Mouse (Mus musculus): ENCODE data around the gene Epb41l3. TPM values are rescaled to one million over a fixed set of nuclear protein-coding genes. Genes with fewer than 3 reads are reported as not detected.
A peak's percentile ranks its signal among the peaks of the same experiment; 100 is the strongest.

Epb41l3 gene
- polyA plus RNA-seq, 1 experiment from 2014 or later: 78.8 TPM

DNA sequence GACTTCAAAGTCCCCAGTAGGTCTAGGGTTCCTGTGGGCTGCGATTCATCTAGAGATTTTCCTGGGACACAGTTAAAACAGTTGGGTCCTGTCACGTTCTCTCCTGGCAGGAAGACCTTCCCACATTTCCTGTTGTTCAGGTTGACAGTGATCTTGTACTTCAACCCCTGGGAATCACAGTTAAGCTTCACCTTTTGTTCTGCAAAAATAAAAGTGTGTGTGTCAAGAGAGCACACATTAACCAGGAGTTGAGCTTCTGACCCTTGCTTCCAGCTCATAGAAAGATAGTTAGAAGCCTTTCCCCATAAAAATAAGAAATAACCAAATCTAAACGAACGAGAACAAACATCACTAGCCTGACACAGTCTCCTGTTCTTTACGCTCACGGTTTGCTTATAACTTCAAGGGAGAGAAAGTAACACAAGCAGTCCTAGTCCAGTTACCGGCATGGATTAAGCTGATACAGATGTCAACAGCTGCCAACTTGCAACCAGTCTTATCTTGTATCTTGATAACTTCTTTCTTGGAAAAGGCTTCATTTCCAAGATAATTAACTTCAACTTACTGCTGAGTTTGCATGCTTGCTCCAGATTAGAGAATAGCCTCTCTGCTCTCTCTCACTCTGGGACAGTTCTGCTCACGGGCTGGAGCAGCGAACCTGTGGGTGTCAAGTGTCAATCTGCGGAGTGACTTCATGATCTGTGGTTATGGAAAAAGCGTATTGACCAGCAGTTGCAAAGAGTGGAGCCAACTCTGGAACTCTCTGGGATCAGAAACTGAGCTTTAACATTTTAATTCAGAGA is 7.3 kb upstream of the Epb41l3 start:
- 73% methylated on average over 11 of the region's 11 CpGs for WGBS
- no peak for ATAC-seq
- Histone ChIP-seq H3K27me3 (ENCODE audit: control insufficient read depth, insufficient read depth, low read depth, low read length) (no peaks in the 10 kb centered on the region), H3K36me3 (ENCODE audit: control insufficient read depth, insufficient read depth, low read length) (no peaks in the 10 kb centered on the region), H3K4me3 (ENCODE audit: low read depth, low read length) (no peak overlapping the region), H3K4me2 (ENCODE audit: low read length) (no peak overlapping the region), H3K9ac (ENCODE audit: low read depth, low read length) (no peak overlapping the region), H3K9me3 (replicated peaks; ENCODE audit: control insufficient read depth, low read length, poor library complexity, severe bottlenecking) (no peaks in the 10 kb centered on the region), H3K4me1 (ENCODE audit: control insufficient read depth, insufficient read depth, low read length) (no peaks in the 10 kb centered on the region), H3K27ac (ENCODE audit: low read length) (no peak overlapping the region)

DNA sequence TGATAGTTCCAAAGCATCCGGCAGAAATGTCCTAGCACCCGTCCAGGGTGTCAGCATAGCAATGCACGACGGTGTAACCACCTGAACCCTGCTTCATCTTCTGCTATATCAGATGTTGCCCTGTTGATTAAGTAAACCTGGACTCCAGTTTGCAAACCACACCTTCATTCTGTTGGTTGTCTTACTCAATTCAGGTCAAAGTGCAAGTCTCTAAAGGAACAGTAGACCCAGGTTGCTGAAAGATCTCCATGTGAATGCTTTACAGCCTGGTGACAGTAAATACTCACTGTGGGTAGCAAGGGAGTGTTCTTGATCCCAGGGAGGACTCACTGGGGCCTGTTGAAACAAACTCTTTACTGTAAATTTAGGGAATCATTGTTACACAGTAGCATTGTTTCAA is 1.4 kb upstream of the Epb41l3 start:
- no peak for ATAC-seq
- no peak overlapping the region for H3K9ac ChIP-seq (ENCODE audit: low read depth, low read length)
- H3K4me1 ChIP-seq (ENCODE audit: control insufficient read depth, insufficient read depth, low read length): peaks cover 7% of the 10 kb centered on the region; the same call in 1 of the 2 replicates
- H3K36me3 ChIP-seq (ENCODE audit: control insufficient read depth, insufficient read depth, low read length): no peaks in the 10 kb centered on the region
- peaks cover 6% of the 10 kb centered on the region for H3K27me3 ChIP-seq (ENCODE audit: control insufficient read depth, insufficient read depth, low read depth, low read length)
- no peak overlapping the region for H3K4me2 ChIP-seq (ENCODE audit: low read length)
- H3K4me3 ChIP-seq (ENCODE audit: low read depth, low read length): no peak overlapping the region
- no peaks in the 10 kb centered on the region for H3K9me3 ChIP-seq (replicated peaks; ENCODE audit: control insufficient read depth, low read length, poor library complexity, severe bottlenecking)
- 90% methylated on average over 4 of the region's 4 CpGs for WGBS
- no peak overlapping the region for H3K27ac ChIP-seq (ENCODE audit: low read length)

DNA sequence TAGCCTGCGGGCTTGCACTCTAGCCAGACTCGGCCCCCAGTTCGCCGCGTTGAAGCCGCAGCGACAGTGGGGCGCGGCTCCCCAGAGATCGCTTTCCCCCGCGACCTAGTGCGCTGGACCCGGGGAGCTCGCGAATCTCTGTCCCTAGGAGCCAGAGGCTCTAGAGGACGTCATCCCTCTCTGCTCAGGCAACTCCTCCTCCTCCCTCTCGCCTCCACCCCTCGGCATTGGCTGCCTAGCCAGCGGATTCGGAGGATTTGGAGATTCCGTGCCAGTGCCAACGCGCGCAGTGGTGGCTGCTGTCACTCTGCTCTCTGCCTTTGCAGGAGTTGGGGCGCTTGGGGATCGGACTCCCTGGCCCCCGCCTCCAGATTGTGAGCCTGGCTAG is 749 bp downstream of the Epb41l3 start:
- Histone ChIP-seq H3K9ac (ENCODE audit: low read depth, low read length) (peak overlapping the region; percentile 74), H3K27ac (ENCODE audit: low read length) (0 out of 2 replicates have a peak overlapping the region, but pooled peaks have one; percentile 48), H3K27me3 (ENCODE audit: control insufficient read depth, insufficient read depth, low read depth, low read length) (peaks cover 6% of the 10 kb centered on the region), H3K4me2 (ENCODE audit: low read length) (peak overlapping the region; percentile 97), H3K4me3 (ENCODE audit: low read depth, low read length) (peak overlapping the region; percentile 67), H3K36me3 (ENCODE audit: control insufficient read depth, insufficient read depth, low read length) (no peaks in the 10 kb centered on the region), H3K4me1 (ENCODE audit: control insufficient read depth, insufficient read depth, low read length) (peaks cover 7% of the 10 kb centered on the region; the same call in 1 of the 2 replicates), H3K9me3 (replicated peaks; ENCODE audit: control insufficient read depth, low read length, poor library complexity, severe bottlenecking) (no peaks in the 10 kb centered on the region)
- 0% methylated on average over 28 of the region's 28 CpGs for WGBS
- peak; percentile 82 for ATAC-seq

DNA sequence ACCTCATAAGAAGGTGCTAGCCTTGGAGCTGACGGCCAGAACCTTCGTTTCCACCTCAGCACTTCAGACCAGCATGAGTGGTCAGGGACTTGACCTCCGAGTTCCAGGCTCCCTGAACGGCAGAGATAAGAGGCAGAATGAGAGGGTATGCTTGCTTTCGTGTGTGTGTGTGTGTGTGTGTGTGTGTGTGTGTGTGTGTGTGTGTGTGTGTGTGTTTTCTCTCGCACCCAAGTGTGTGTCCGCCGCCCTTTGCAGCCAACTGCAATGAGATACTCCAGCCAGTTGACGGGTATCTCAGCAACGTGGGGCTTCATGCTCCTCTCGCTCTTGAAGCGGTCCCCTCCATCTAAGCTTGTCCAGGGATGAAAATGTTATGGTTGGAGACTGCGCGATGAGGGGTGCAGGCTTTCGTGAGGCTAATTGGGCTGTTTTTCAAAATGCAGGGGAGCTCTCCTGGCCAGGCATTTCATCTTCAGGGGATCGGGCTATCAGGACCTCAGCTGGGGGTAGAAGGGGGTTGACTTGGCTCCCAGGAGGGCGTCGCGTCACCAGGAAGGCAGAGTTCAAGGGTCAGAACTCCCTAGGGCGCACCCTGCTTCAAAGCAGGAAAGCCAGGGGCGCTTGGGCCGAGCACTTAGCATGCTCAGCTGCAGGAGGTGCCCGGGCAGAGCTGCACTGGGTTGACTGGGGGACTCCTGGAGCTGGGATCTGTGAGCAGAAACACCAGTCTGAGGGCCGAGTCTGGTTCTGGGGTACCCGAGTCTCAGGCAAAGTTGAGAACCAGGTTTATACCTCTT is 1.5 kb downstream of the Epb41l3 start:
- H3K4me3 ChIP-seq (ENCODE audit: low read depth, low read length): peak overlapping the region; percentile 67
- ATAC-seq: no peak
- peaks cover 6% of the 10 kb centered on the region for H3K27me3 ChIP-seq (ENCODE audit: control insufficient read depth, insufficient read depth, low read depth, low read length)
- no peak overlapping the region for H3K27ac ChIP-seq (ENCODE audit: low read length)
- peaks cover 7% of the 10 kb centered on the region; the same call in 1 of the 2 replicates for H3K4me1 ChIP-seq (ENCODE audit: control insufficient read depth, insufficient read depth, low read length)
- peak overlapping the region; percentile 97 for H3K4me2 ChIP-seq (ENCODE audit: low read length)
- H3K9me3 ChIP-seq (replicated peaks; ENCODE audit: control insufficient read depth, low read length, poor library complexity, severe bottlenecking): no peaks in the 10 kb centered on the region
- 1% methylated on average over 25 of the region's 25 CpGs for WGBS
- H3K9ac ChIP-seq (ENCODE audit: low read depth, low read length): peak overlapping the region; percentile 74
- H3K36me3 ChIP-seq (ENCODE audit: control insufficient read depth, insufficient read depth, low read length): no peaks in the 10 kb centered on the region

DNA sequence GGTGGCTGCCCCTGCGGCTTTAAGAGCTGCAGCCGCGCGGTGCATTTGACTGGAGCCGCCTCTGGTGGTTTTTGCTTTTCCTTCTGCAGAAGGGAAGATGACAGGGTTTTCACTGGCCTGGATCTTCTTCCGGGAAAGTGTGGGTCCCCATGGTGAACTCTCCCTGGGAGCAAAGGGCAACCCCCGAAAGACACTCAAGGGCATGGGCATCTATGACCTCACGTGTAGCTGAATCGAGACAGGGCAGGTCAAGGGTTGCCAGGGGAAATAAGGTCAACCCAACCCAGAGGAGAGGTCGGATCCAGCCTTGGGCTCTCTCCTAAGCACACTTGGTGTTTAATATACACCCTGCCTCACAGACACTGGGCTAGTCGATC is 2.0 kb downstream of the Epb41l3 start:
- Histone ChIP-seq H3K9ac (ENCODE audit: low read depth, low read length) (peak overlapping the region; percentile 49), H3K27ac (ENCODE audit: low read length) (no peak overlapping the region), H3K4me3 (ENCODE audit: low read depth, low read length) (peak overlapping the region; percentile 67), H3K36me3 (ENCODE audit: control insufficient read depth, insufficient read depth, low read length) (no peaks in the 10 kb centered on the region), H3K4me2 (ENCODE audit: low read length) (peak overlapping the region; percentile 97), H3K4me1 (ENCODE audit: control insufficient read depth, insufficient read depth, low read length) (peaks cover 7% of the 10 kb centered on the region; the same call in 1 of the 2 replicates), H3K9me3 (replicated peaks; ENCODE audit: control insufficient read depth, low read length, poor library complexity, severe bottlenecking) (no peaks in the 10 kb centered on the region), H3K27me3 (ENCODE audit: control insufficient read depth, insufficient read depth, low read depth, low read length) (peaks cover 6% of the 10 kb centered on the region)
- no peak for ATAC-seq
- WGBS: 12% methylated on average over 11 of the region's 11 CpGs

DNA sequence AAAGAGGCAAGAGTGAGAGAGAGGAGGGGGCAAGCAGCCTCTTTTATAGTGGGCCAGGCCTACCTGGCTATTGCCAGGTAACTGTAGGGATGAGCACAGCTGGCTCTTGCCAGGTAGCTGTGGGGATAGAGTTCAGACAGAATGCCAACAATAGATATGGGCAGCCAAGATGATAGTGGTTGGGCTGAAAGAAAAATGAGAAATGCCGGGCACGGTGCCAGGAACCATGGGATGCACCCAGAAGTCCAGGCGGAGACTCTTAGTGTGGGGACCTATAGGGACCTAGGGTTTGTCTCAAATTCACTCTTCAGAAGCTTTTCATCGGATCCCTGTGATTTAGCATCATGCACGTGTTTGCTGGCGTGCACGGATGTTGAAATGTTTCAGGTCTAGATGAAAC is 6.8 kb downstream of the Epb41l3 start:
- WGBS: 89% methylated on average over 7 of the region's 7 CpGs
- H3K9me3 ChIP-seq (replicated peaks; ENCODE audit: control insufficient read depth, low read length, poor library complexity, severe bottlenecking): no peaks in the 10 kb centered on the region
- no peak overlapping the region for H3K9ac ChIP-seq (ENCODE audit: low read depth, low read length)
- H3K4me3 ChIP-seq (ENCODE audit: low read depth, low read length): no peak overlapping the region
- no peaks in the 10 kb centered on the region; the same call in 1 of the 2 replicates for H3K4me1 ChIP-seq (ENCODE audit: control insufficient read depth, insufficient read depth, low read length)
- H3K27ac ChIP-seq (ENCODE audit: low read length): no peak overlapping the region
- no peak for ATAC-seq
- H3K36me3 ChIP-seq (ENCODE audit: control insufficient read depth, insufficient read depth, low read length): no peaks in the 10 kb centered on the region
- no peak overlapping the region for H3K4me2 ChIP-seq (ENCODE audit: low read length)
- H3K27me3 ChIP-seq (ENCODE audit: control insufficient read depth, insufficient read depth, low read depth, low read length): peaks cover 4% of the 10 kb centered on the region

DNA sequence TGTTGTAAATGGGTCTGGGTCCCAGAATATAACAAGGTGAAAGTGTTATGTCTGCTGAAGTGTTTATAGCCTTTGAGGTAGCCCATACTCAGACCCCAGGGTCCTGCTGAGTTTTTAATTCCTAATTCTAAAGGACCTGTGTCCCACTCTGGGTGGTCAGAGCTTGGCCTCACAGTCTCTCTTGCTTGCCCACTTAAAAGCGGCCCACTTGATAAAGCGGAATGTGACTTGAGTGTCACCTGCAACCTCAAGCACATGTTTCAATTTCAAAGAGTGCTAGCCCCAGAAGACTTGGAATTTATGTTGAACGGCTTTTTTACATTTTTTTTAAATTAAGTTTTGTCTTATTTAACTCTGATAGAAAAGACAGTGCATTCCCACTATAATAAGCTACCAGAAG is 16.1 kb downstream of the Epb41l3 start:
- H3K4me1 ChIP-seq (ENCODE audit: control insufficient read depth, insufficient read depth, low read length): no peaks in the 10 kb centered on the region
- H3K4me3 ChIP-seq (ENCODE audit: low read depth, low read length): no peak overlapping the region
- no peak overlapping the region for H3K27ac ChIP-seq (ENCODE audit: low read length)
- no peak overlapping the region for H3K9ac ChIP-seq (ENCODE audit: low read depth, low read length)
- H3K36me3 ChIP-seq (ENCODE audit: control insufficient read depth, insufficient read depth, low read length): no peaks in the 10 kb centered on the region
- ATAC-seq: no peak
- no peak overlapping the region for H3K4me2 ChIP-seq (ENCODE audit: low read length)
- no peaks in the 10 kb centered on the region for H3K27me3 ChIP-seq (ENCODE audit: control insufficient read depth, insufficient read depth, low read depth, low read length)
- WGBS: 93% methylated on average over 3 of the region's 3 CpGs
- no peaks in the 10 kb centered on the region for H3K9me3 ChIP-seq (replicated peaks; ENCODE audit: control insufficient read depth, low read length, poor library complexity, severe bottlenecking)

DNA sequence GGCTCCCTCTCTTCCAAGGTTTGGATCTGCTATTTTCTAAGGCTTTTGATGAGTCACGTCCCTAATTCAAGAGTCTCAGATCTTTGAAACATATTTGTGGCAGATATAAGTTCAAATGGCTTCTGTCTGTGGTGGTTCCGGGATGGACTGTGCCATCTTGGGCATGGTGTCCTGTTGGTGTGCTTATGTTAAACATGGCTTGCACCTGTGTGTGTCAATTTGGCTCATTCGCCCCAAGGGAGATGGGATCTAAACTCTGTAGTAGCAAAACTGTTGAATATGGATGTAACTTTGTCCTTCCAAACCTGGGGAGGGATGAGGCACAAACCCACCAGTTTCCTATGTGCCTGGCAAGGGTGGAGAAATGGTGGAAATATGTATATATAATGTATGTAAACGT is 21.6 kb downstream of the Epb41l3 start:
- no peaks in the 10 kb centered on the region for H3K27me3 ChIP-seq (ENCODE audit: control insufficient read depth, insufficient read depth, low read depth, low read length)
- no peak overlapping the region for H3K9ac ChIP-seq (ENCODE audit: low read depth, low read length)
- no peaks in the 10 kb centered on the region for H3K9me3 ChIP-seq (replicated peaks; ENCODE audit: control insufficient read depth, low read length, poor library complexity, severe bottlenecking)
- ATAC-seq: no peak
- H3K4me1 ChIP-seq (ENCODE audit: control insufficient read depth, insufficient read depth, low read length): no peaks in the 10 kb centered on the region
- no peak overlapping the region for H3K4me2 ChIP-seq (ENCODE audit: low read length)
- WGBS: 93% methylated on average over 4 of the region's 4 CpGs
- H3K4me3 ChIP-seq (ENCODE audit: low read depth, low read length): no peak overlapping the region
- H3K36me3 ChIP-seq (ENCODE audit: control insufficient read depth, insufficient read depth, low read length): no peaks in the 10 kb centered on the region
- H3K27ac ChIP-seq (ENCODE audit: low read length): no peak overlapping the region

DNA sequence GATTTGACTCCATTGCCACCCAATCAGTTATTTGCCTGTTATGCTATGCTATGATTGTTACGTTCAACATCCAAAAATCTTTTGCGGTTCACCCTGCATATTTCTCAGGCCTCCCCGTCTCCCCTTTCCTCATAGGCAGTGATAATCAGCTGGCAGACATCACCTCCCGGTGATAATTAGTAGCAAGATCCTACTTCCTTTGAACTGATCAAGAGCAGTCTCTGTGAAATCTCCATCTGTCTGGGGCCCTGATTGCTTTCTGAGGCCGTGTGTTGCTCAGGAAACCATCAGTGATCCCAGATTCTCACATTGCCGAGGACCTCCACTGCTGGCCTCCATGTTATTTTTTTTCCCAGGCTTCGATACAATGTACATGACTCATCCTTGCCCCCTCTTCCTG is 22.5 kb downstream of the Epb41l3 start:
- Histone ChIP-seq H3K4me1 (ENCODE audit: control insufficient read depth, insufficient read depth, low read length) (no peaks in the 10 kb centered on the region), H3K27me3 (ENCODE audit: control insufficient read depth, insufficient read depth, low read depth, low read length) (no peaks in the 10 kb centered on the region), H3K4me2 (ENCODE audit: low read length) (no peak overlapping the region), H3K9me3 (replicated peaks; ENCODE audit: control insufficient read depth, low read length, poor library complexity, severe bottlenecking) (no peaks in the 10 kb centered on the region), H3K27ac (ENCODE audit: low read length) (no peak overlapping the region), H3K36me3 (ENCODE audit: control insufficient read depth, insufficient read depth, low read length) (no peaks in the 10 kb centered on the region), H3K4me3 (ENCODE audit: low read depth, low read length) (no peak overlapping the region), H3K9ac (ENCODE audit: low read depth, low read length) (no peak overlapping the region)
- no peak for ATAC-seq
- 64% methylated on average over 7 of the region's 7 CpGs for WGBS

All from midbrain, embryonic 16.5 days (tissue).